Mouse (Mus musculus) heart, embryonic 14.5 days (tissue): ENCODE measurements around the gene Dyrk1a. TPM values are rescaled to one million over a fixed set of nuclear protein-coding genes. Genes with fewer than 3 reads are reported as not detected.
A peak's percentile ranks its signal among the peaks of the same experiment; 100 is the strongest.

Experiments used
- ATAC-seq: fragments of 200-750 bp; cut with Nextera tagmentation; 2 replicates; pipeline ENCODE4 v1.8.0; 2017; ENCODE audit warnings: low read depth, moderate TSS enrichment; ENCODE audit not compliant: insufficient number of reproducible peaks, insufficient read depth, low FRiP score
- H3K27ac ChIP-seq, 2 experiments: fragments of 200-500 bp in 1 of 2; fragments of 300-500 bp in 1 of 2; sonication (generic) in 1 of 2; replicated peaks in 1 of 2; 2 replicates each; pipeline ENCODE4 v1.5.1; 2012 to 2014; ENCODE audit warnings: low read depth in 2 of 2, low read length in 2 of 2, control low read depth in 1 of 2, mild to moderate bottlenecking in 1 of 2, mixed read lengths in 1 of 2; ENCODE audit not compliant: control insufficient read depth in 1 of 2, insufficient read depth in 1 of 2
- H3K27me3 ChIP-seq: fragments of 300-500 bp; sonication (generic); 2 replicates; pipeline ENCODE4 v1.6.1; 2014; ENCODE audit warnings: mild to moderate bottlenecking, low read length, control low read depth; ENCODE audit not compliant: control insufficient read depth, insufficient read depth
- H3K36me3 ChIP-seq: fragments of 300-500 bp; sonication (generic); 2 replicates; pipeline ENCODE4 v1.6.1; 2014; ENCODE audit warnings: mild to moderate bottlenecking, control low read depth, low read length, mixed read lengths; ENCODE audit not compliant: control insufficient read depth, insufficient read depth
- H3K4me1 ChIP-seq, 2 experiments: fragments of 200-500 bp in 1 of 2; fragments of 300-500 bp in 1 of 2; sonication (generic) in 1 of 2; 2 replicates each; pipeline ENCODE4 v1.6.1; 2012 to 2014; ENCODE audit warnings: low read length in 2 of 2, control low read depth in 1 of 2, mixed read lengths in 1 of 2; ENCODE audit not compliant: control insufficient read depth in 2 of 2, insufficient read depth in 2 of 2
- H3K4me2 ChIP-seq: fragments of 300-500 bp; sonication (generic); 2 replicates; pipeline ENCODE4 v1.6.1; 2014; ENCODE audit warnings: mild to moderate bottlenecking, low read length
- H3K4me3 ChIP-seq, 2 experiments: fragments of 200-500 bp in 1 of 2; fragments of 300-500 bp in 1 of 2; sonication (generic) in 1 of 2; 2 replicates each; pipeline ENCODE4 v1.5.1; 2012 to 2014; ENCODE audit warnings: low read length in 2 of 2, mild to moderate bottlenecking in 2 of 2, control low read depth in 1 of 2, low read depth in 1 of 2, moderate library complexity in 1 of 2; ENCODE audit not compliant: control insufficient read depth in 1 of 2, insufficient read depth in 1 of 2
- H3K9ac ChIP-seq: fragments of 300-500 bp; sonication (generic); 2 replicates; pipeline ENCODE4 v1.6.1; 2014; ENCODE audit warnings: mild to moderate bottlenecking, low read length
- H3K9me3 ChIP-seq: fragments of 300-500 bp; sonication (generic); 2 replicates; pipeline ENCODE4 v1.6.1; 2016; ENCODE audit warnings: low read length, control low read depth; ENCODE audit not compliant: control insufficient read depth
- WGBS: fragments of 180-500 bp; shearing (Covaris S2); extraction: QIAGEN DNeasy Blood & Tissue Kit; methylation state at CpG from one replicate; pipeline ENCODE4 v1.1.7; 2014; 5-methylcytosine and 5-hydroxymethylcytosine counted together
- polyA plus RNA-seq: library from polyadenylated mRNA; unstranded; fragments of >200 nt; fragmentation: Nextera tagmentation; extraction: Ambion mirVana; gene quantifications from 2 replicates; pipeline ENCODE4 v1.2.1, GENCODE M21; 2014

The Dyrk1a gene
- polyA plus RNA-seq, 1 experiment from 2014 or later, result 12.2 TPM

DNA sequence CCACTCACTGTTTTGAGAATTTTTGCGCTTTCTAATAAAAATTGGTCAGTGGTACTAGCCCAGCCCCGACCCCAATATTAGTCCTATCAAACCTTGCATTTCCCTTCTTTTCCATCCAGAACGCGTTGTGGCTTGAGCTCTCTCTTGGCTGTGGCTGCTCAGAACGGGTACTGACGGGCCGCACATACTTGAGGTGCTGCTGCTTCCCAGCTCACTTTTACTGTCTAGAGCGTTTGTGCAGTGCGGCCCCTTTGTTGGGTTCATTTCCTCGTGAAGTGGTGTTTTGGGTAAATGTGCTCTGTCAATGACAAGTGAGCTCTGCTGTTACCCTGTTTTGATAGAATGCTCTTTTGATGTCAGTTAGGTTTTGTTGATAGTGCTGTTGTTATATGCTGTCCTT is 67.6 kb downstream of the Dyrk1a start:
- H3K4me3 ChIP-seq, result no peak overlapping the region
- H3K4me2 ChIP-seq, result no peak overlapping the region
- H3K36me3 ChIP-seq, result peaks cover 5% of the 10 kb centered on the region; the same call in 1 of the 2 replicates
- WGBS, result 60% methylated on average over 10 of the region's 10 CpGs
- no peak overlapping the region; a peak in 1 of 4 replicates for H3K27ac ChIP-seq
- H3K9me3 ChIP-seq, result no peaks in the 10 kb centered on the region
- H3K27me3 ChIP-seq, result no peaks in the 10 kb centered on the region
- H3K9ac ChIP-seq, result no peak overlapping the region
- peaks cover 8 to 26% of the 10 kb centered on the region in 2 experiments for H3K4me1 ChIP-seq
- ATAC-seq, result no peak

DNA sequence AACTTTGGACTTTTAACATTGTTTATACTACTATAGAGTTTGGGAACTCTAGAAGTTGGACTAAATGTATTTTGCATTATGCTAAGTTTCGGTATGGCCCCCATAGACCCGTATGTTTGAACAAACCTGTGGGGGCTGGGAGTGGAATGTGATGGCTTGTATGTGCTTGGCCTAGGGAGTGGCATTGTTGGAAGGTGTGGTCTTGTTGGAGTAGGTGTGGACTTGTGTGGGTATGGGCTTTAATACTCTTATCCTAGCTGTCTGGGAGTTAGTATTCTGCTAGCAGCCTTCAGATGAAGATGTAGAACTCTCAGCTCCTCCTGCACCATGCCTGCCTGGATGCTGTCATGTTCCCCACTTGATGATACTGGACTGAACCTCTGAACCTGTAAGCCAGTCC is 72.0 kb downstream of the Dyrk1a start:
- Histone ChIP-seq H3K27me3 (no peaks in the 10 kb centered on the region), H3K4me3 (no peak overlapping the region), H3K36me3 (peaks cover 5% of the 10 kb centered on the region; the same call in 1 of the 2 replicates), H3K4me1 (peaks cover 7 to 32% of the 10 kb centered on the region in 2 experiments), H3K27ac (no peak overlapping the region), H3K9ac (no peak overlapping the region), H3K4me2 (no peak overlapping the region), H3K9me3 (no peaks in the 10 kb centered on the region)
- no peak for ATAC-seq
- 94% methylated on average over 2 of the region's 2 CpGs for WGBS

DNA sequence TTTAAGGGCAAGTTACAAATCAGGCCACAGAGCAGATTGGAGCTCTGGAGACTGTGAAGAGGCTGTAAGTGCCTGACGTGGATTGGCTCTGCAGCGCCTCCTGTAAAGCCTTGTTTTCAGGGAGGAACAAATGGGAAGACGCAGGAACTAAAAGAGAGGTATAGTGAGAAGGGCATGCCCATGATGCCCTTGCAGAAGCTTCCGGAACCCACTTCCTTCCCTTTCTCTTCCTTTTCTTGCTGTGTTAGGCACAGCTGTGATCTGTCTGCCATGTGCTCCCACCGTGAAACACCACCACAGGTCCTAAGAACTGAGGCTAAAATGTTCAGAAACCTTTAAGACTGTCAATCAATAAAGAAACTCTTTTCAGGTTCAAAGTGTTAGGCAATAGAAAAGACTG is 77.3 kb downstream of the Dyrk1a start:
- no peak overlapping the region for H3K4me3 ChIP-seq
- peak overlapping the region in 1 of 2 experiments; percentile 62; a peak in 1 of 4 replicates for H3K27ac ChIP-seq
- H3K27me3 ChIP-seq, result no peaks in the 10 kb centered on the region
- no peaks in the 10 kb centered on the region for H3K9me3 ChIP-seq
- 46% methylated on average over 5 of the region's 5 CpGs for WGBS
- no peak for ATAC-seq
- H3K4me2 ChIP-seq, result no peak overlapping the region
- no peak overlapping the region for H3K9ac ChIP-seq
- H3K36me3 ChIP-seq, result no peaks in the 10 kb centered on the region
- H3K4me1 ChIP-seq, result peaks cover 16 to 49% of the 10 kb centered on the region in 2 experiments

DNA sequence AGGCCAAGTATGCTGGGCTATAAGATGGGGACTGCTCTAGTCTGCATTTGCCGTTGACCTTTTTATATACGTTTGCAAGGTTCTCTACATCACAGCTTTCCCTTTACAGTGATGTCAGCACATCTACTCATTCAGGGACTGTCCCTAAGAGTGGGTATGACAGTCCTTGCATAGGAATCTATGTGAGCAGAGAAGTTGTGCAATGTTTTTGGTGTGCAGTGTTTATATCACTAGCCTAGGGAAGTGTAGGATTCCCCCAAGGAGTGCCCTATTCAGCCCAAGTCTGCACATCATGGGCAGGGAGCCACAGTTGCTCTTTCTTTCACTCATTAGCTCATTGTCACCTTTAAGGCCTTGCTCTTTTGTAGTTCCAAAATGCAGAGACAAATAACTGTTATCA is 78.1 kb downstream of the Dyrk1a start:
- 73% methylated on average over 2 of the region's 2 CpGs for WGBS
- H3K27me3 ChIP-seq, result no peaks in the 10 kb centered on the region
- H3K36me3 ChIP-seq, result no peaks in the 10 kb centered on the region
- no peaks in the 10 kb centered on the region for H3K9me3 ChIP-seq
- no peak overlapping the region; the same call in 1 of the 2 replicates for H3K9ac ChIP-seq
- ATAC-seq, result no peak
- H3K27ac ChIP-seq, result peak overlapping the region in 1 of 2 experiments; percentile 62; a peak in 1 of 4 replicates
- H3K4me2 ChIP-seq, result no peak overlapping the region
- peaks cover 16 to 49% of the 10 kb centered on the region in 2 experiments for H3K4me1 ChIP-seq
- H3K4me3 ChIP-seq, result no peak overlapping the region

DNA sequence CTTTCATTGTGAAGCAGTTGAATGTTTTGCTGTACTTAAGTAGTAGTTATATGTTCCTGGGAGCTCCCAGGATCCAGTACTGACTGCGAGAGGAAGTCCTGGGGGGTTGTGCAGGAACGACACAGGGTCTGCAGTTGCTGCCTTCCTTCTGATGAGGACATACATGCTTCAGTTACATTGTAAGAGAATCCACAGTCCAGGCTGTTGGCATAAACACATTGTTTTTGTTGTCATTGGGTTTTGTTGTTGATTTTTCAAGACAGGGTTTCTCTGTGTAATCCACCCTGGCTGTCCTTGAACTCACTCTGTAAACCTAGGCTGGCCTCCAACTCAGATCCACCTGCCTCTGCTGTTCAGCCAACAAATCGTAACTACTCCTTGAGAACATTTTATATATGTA is 80.1 kb downstream of the Dyrk1a start:
- Histone ChIP-seq H3K4me3 (no peak overlapping the region), H3K9ac (0 out of 2 replicates have a peak overlapping the region, but pooled peaks have one; percentile 36), H3K4me2 (no peak overlapping the region), H3K27me3 (no peaks in the 10 kb centered on the region), H3K27ac (no peak overlapping the region; a peak in 1 of 4 replicates), H3K4me1 (peaks cover 16 to 55% of the 10 kb centered on the region in 2 experiments), H3K36me3 (no peaks in the 10 kb centered on the region), H3K9me3 (no peaks in the 10 kb centered on the region)
- ATAC-seq, result no peak
- 70% methylated on average over 3 of the region's 3 CpGs for WGBS

DNA sequence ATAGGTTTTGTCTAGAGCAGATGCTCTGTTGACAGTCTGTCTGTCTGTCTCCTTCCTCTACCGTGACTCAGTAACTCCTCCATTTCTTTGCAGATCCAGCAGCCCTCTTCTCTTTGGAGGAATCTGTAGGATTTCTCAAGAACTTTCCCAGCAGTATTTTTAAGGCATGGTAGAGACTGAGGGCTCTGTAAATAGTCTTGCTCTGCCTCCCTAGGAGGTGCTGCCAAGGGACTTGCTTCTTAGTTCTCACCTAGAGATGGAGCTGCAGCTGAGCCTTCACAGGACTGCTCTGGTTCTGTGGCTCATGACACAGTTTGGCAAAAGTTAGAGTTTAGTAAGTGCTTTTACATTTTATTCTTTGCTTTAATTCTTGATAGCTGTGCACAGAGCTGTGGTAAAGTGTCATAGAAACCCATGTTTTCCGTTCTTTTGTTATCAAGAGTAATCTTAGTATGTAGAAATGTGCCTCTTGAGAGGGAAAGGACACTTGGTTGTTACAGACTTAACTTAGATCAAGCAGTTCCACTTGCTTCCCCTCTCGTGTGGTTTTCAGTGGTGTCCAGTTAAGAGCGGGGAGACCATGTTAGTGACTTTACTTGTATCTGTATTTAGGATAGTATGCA is 82.4 kb downstream of the Dyrk1a start:
- WGBS, result 61% methylated on average over 4 of the region's 4 CpGs
- Histone ChIP-seq H3K27me3 (no peaks in the 10 kb centered on the region), H3K4me2 (no peak overlapping the region), H3K9me3 (no peaks in the 10 kb centered on the region), H3K27ac (no peak overlapping the region), H3K4me3 (no peak overlapping the region), H3K4me1 (peaks cover 11 to 51% of the 10 kb centered on the region in 2 experiments), H3K36me3 (no peaks in the 10 kb centered on the region), H3K9ac (no peak overlapping the region)
- ATAC-seq, result no peak

DNA sequence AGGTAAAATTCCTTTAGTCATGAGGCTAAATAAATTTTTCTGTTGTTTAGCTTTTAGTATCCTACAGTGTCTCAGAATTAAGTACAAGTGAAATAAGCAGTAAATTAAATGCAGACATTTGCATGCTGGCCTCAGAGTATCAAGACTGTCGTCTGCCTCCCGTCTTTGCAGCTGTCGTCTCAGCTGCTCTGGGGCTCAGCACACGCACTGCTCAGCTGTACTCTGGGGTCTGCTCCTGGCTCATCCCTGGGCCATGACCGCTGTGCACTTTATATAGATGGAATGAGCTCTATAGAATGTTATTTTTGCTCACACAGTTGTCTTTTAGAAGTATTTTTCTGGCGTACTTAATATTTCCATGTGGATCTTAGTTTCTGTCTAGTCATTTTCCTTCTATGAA is 85.3 kb downstream of the Dyrk1a start:
- H3K4me1 ChIP-seq, result peaks cover 2 to 32% of the 10 kb centered on the region in 2 experiments; a peak in 3 of 4 replicates
- H3K36me3 ChIP-seq, result peaks cover 5% of the 10 kb centered on the region
- 62% methylated on average over 6 of the region's 6 CpGs for WGBS
- no peaks in the 10 kb centered on the region for H3K27me3 ChIP-seq
- H3K4me2 ChIP-seq, result no peak overlapping the region
- no peak overlapping the region for H3K27ac ChIP-seq
- ATAC-seq, result no peak
- H3K9me3 ChIP-seq, result no peaks in the 10 kb centered on the region
- no peak overlapping the region for H3K4me3 ChIP-seq
- no peak overlapping the region for H3K9ac ChIP-seq
